Mouse (Mus musculus): ENCODE measurements around the gene Scnn1a.
A peak's percentile ranks its signal among the peaks of the same experiment; 100 is the strongest.

Scnn1a gene

DNA sequence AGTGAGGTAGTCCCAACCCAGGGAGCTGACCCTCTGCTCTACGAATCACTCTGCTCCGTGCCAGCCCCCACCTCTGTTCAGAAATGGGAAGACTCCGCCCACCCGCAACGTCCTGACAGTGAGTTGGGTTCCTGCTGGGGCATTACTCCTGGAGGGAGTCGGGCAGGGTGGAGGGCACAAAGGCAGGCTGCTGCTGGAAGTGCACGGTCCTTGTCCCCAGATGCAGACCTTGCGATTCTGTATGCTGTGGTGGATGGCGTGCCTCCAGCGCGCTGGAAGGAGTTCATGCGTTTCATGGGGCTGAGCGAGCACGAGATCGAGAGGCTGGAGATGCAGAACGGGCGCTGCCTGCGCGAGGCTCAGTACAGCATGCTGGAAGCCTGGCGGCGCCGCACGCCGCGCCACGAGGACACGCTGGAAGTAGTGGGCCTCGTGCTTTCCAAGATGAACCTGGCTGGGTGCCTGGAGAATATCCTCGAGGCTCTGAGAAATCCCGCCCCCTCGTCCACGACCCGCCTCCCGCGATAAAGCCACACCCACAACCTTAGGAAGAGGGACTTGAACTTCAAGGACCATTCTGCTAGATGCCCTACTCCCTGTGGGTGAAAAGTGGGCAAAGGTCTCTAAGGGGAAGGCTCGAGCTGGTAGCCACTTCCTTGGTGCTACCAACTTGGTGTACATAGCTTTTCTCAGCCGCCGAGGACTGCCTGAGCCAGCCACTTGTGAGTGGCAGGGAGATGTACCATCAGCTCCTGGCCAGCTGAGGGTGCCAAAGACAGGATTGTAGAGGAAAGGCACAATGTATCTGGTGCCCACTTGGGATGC lies 41.2 kb downstream of the Scnn1a start:
- DNase-seq (ENCODE audit: low spot score) = no peak

DNA sequence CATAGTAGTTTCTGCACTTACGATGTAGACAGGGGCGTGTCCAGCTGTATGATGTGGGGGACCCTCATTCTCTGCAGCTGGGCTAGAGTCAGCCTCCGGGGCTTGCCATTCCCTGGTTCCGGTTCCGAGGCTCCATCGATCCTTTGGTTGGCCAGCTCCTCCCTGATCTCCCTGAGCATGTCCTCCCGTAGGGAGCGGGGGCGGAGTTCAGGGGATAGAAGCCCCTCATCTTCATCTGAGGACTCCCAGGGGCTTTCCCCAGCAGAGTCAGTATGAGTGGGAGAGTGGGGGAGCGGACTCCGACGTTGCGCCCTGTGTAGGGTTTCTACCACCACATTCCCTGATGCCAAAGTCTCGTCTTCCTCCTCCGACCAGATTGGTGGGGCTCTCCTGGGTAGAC lies 42.6 kb downstream of the Scnn1a start:
- no peak for DNase-seq (ENCODE audit: low spot score)

DNA sequence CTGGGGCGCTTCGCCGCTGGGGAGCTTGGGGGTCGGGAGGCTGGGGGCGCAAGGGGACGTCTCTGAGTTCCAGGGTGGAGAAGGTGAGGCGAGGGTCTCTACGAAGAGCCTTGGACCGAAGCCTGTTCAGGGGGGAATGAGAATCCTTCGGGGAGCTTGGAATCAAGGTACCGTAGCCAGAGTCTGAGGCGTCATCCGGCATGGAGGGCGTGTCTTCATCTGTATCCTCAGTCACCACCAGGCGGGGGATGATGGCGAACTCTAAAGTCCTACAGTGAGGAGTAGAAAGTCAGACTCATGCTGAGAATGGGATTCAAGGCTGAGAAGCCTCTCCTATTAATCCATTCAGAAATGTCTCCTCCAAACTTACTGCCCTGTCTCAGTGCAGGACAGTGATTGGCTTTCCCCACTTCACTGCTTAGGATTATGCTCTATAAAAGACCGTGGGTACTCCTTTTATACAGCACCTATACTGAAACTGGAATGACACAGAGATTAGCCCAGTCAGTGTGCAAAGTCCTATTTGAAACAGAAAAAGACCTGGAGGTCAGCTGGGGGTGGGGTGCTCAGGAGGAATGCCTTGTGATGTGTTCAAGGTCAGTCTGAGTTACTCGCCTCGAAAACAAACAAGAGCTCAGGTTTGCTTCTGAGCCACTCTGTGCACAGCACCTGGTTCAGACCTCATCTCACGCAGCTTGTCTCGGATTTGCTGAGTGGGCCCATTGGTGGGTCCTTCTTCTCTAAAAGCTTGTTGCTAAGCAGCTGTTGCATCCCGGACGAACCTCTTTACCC lies 43.2 kb downstream of the Scnn1a start:
- DNase-seq (ENCODE audit: low spot score) = no peak

DNA sequence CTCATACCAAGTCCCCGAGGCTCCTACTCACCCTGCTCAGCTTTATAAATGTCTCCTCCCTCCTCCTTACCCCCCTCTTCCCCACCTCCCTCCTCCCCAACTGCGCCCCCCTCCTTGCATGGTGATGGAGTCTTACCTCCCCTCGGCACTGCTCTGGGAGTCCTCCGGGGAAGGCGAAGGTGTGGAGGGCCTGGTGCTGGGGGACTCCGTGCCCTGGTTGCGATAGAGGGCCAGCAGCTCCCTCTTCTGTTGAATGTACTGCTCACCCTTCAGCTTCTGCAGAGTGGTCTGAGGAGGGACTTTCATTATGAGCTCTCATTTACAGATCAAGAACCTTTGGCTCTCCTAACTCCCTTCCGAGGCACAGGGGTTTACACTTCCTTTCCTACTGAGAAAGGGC lies 44.0 kb downstream of the Scnn1a start:
- DNase-seq (ENCODE audit: low spot score) = no peak

DNA sequence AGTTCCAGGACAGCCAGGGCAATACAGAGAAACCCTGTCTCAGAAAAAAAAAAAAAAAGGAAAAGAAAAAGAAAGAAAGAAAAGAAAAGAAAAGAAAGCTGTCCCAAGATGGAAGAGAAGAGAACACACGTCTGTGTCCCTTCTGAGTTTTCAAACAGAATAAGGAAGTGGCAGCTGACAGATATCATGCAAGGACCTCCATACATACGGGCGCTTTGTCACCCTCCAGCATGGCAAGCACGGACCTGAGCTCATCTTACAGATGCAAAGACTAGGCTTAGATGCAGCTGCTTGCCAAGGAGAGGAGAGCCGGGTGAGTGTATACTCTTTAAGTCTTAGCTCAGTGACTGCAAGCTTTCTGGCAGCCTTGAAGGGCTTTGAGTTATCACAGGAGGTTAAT lies 45.1 kb downstream of the Scnn1a start:
- DNase-seq (ENCODE audit: low spot score) = no peak

DNA sequence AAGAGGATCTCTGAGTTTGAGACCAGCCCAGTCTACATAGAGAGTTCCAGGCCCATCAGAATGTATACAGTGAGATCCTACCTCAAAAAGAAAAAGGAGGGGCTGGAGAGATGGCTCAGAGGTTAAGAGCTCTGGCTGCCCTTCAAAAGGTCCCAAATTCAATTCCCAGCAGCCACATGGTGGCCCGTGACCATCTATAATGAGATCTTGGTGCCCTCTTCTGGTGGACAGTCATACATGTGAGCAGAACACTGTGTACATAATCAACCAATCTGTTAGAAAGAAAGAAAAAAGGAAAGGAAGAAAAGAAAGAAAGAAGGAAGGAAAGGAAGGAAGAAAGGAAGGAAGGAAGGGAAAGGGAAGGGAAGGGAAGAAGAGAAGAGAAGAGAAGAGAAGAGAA lies 45.7 kb downstream of the Scnn1a start:
- DNase-seq (ENCODE audit: low spot score) = no peak

DNA sequence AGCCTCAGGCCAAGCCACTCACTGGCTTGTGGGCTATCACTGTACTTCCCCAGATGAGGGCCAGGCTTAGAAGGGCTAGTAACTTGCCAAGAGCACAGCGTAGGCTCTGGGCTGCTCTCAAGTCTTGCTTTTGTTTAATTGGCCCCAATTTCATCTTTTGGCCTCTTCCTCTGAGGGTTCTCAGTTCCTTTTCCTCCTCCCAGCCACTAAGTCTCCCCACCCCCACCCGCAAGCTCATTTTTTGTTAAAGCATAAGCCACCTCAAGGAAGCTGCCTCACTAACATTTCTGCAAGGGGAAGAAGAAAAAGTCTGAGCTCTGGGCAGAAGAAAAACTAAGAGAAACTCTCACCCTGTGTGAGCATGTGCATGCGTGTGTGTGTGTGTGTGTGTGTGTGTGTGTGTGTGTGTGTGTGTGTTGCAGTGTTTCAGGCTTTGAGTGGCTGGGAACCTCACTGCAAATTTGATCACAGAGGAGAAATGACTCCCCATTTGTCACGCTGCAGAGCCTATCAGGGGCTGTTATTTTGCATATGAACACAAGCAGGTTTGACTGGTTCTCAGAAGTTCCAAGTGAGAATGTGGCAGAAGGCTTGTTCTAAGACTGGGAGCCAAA lies 47.4 kb downstream of the Scnn1a start:
- no peak for DNase-seq (ENCODE audit: low spot score)

DNA sequence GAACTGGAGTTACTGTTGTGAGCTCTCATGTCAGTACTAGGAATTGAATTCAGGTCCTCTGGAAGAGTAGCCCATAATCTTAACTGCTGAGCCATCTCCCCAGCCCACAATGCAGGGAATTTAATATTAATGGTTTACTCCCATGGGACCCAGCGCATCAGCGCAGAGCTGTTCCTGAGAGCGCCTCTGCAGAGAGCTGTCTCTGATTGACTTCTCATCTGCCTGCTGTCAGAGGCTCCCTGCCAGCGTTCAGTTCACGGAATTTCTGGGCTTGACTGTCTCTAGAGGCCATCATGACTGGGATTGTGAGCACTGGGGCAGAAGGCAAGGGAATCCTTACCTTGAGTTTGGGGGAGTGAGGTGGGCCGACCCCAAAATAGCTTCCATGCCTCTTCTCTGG lies 56.6 kb downstream of the Scnn1a start:
- no peak for DNase-seq (ENCODE audit: low spot score)

DNA sequence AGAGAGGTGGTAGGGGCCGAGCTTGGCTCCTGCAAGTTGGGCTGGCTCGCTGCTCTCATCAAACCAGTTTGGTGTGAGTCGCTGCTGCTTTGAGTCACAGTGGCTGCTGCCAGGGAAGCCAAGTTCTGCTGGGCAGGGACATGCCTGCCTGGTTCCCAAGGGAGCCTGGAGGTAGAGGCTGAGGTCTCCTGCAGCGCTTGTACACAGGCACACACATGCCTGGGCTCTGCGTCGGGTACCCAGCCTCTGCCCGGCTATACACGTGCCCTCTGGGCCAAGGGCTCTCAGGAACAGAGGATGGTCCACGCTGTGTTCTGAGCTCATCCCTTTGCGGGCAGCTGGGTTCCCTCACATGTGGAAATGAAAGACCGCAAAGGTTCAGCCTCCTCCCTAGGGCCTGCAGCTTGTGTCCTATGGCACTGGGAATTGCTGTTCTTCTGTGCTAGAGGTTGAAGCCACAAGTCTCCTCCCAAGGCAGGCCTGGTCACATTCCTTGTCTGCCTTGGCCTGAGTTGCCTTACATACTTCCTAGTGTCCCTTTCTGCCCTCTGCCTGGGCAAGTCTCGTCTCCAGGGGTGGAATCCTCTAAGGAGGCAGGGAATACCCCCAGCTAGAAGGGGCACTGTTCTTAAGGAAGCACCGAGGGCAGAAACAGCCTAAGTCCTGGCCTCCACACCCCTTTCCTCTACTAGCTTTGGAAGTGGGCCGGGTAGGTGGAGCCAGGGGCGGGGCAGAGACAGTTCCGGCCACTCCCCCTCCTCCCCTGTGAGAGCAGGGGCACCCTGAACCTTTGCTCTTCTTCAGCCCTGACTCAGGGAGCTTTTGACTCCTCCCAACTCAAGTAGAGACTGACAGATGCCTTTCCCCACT lies 57.4 kb downstream of the Scnn1a start:
- peak; percentile 77 for DNase-seq (ENCODE audit: low spot score)

DNA sequence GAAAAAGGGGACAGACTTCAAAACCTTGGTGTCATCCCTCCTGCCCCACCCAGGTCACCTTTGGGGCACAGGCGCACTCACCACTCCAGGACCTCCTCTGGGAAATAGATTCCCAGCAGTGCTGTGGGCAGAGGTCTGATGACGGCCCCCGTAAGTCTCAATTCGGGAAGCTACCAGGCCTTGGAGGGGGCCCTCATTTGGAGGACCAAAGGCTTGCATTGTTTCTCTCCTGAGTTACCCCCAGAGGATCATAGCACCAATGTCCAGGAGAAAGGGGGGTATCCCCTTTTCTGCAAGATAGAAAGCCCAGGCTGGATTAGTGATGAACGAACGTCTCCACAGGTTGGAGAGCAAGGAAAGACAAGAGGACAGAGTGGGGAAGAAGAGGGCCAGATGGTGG lies 58.2 kb downstream of the Scnn1a start:
- no peak for DNase-seq (ENCODE audit: low spot score)

DNA sequence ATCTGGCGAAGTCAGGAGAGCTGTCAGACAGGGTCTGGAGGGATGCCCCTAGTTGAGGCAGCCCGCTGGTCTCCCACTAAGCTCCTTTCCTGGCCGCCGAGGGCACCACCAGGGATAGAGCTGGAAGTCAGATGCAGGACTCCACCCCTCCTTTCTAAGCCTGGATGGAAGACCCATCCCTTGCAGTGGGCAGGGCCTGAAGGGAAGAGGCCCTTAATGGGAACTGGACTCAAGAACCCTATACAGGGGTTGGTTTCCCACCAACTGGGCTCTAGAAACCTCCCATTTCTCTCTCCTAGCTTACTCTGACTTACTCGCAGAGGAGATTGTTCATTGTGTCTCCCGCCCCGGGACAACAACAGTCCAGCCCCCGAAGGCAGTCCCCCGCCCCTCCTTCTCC lies 59.3 kb downstream of the Scnn1a start:
- DNase-seq (ENCODE audit: low spot score) = no peak

DNA sequence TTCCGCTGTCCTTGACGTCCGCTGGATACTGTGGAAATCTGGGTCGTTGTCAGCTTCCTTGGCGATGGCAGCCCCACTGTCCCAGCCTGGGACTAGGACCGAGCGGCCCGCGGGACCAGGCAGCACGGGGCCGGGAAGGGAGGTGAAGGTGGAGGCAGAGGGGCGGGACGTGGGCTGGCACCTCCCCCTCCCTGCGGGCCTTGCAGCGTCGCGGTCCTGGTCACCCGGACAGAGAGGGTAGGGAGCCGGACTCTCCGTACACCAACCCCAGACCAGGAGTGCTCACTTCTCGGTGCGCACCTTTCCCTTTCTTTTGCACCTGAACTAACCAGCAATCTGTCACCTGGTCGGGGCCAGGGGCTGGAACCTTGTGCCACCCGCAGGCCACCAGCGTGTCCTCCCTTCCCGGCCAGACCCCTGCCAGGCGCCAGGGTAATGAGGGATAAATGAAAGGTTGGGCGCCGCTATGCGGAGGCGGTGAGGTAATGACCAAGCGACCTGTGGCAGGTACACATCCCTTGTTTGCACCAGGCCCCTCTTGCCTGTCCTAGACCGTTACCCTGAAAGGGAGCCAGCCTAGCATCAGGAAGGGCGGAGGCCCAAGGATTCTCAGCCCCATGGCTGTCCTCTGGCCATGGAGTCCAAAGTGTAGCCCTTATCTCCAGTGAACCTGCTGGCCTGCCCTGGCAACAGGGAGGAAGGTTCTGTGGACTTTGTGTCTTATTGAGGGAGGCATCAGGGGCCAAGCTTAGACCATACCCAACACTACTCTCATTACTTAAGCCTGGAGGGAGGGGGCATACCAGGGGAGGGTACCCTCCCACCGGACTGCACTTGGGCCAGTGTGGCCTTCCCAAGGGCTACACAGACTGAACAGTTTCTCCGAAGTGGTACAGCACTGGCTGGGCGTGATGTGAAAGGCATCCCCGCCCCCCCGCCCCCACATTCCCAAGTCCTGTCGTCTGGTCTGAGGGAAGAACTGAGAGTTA lies 60.2 kb downstream of the Scnn1a start, which contains the start of gene Plekhg6:
TSS of gene Plekhg6 (minus strand) at position 422 of the 989 bp plus-strand sequence.
- no peak for DNase-seq (ENCODE audit: low spot score)

DNA sequence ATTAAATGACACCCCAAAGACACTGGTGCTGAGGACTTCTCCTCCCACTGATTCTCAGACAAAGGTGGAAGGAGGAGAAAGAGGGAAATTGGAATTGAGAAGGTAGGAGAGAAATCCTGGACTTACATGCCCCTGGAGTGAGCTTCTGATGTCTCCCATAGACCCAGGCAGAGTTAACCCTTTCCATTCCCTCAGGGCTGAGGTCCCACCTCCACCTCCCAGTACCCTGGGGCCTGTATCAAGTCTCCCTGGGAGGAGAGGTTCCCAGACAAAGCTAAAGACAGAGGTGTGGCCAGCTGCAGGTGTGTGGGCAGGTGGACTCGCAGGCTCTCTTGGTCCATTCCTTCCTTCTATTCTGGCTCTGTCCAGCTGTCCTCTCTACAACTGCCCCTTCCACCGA lies 61.6 kb downstream of the Scnn1a start:
- DNase-seq (ENCODE audit: low spot score) = no peak

DNA sequence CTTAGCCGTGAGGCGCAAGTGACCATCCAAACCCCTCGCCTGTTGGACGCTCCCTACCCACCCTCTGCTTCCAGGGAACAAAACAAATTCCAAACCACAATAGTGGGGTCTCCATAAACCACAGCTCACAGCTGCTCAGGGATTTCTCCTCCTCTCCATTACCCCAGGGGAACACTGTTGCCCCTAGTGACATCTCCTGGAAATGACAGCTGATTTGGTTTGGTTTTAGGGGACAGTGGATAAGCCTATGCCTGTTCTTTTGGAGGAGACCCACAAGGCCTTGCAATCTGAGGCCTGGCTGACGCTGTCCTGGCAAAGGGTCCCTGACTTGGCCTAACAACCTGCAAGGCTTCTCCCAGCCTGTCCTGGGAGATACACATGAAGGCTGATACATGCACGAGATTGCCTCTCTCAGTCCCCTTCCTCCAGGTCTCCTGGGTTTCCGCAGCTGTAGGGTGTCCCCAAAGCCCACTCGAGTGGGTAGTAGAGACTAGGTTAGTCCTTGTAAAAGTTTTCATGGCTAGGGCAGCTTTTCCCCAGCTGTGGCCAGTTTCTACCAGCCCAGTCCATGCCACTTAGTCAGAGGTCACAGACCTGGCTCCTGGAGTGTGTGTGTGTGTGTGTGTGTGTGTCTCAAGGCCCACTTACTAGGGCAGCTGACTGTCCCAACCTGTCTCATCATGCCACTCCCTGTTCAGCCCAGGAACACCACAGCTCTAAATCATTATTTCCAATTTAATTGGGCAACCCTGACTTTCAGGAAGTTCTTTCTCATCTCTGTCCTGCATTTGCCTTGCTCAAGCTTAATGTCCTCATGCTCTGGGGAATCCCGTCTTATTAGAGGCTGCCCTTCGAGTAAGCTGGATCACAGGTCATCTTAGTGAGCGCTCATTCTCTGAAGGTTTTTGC lies 64.9 kb downstream of the Scnn1a start:
- no peak for DNase-seq (ENCODE audit: low spot score)

DNA sequence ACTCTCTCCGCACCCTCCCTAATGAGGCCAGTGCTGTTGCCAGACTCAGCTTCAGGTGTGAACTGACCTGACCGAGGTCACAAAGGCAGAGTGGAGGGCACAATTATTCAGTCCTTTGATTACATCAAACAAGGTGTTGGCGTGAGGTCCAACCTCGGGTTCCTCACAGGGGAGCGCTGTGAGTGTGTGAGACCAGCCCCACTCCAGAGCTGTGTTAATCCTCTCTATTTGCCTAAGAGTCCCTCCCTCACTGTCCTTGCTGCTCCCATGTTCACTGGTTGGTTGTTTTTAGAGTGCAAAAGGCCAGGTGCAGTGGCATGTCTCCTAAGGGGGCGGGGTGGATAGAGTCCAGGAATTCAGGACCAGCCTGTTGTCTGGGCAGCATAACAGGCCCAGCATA lies 65.6 kb downstream of the Scnn1a start:
- DNase-seq (ENCODE audit: low spot score) = no peak

DNA sequence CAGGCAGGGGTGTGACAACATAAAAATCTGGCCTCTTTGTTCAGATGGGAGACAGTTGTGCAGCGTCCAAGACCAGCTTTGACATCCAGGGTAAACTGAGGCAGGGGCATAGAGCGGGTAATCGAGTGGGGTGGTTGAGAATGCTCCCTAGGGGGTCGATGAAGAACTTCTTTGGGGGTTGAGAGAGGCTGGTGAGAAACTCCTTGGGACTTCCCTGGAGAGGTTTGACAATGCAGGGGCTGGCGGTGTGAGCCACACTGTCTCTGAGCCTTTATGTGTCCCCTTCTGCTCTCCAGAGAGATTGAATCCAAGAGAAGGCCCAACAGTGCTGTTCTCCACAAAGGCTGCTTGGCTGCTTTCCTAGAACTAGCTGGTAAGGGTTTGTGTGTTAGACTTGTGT lies 69.4 kb downstream of the Scnn1a start:
- no peak for DNase-seq (ENCODE audit: low spot score)
